Mouse (Mus musculus) megakaryocyte, embryonic 14.5 days (primary cell): ENCODE measurements around the gene Dusp11. TPM values are rescaled to one million over a fixed set of nuclear protein-coding genes. Genes with fewer than 3 reads are reported as not detected.
A peak's percentile ranks its signal among the peaks of the same experiment; 100 is the strongest.
"Not testable (repeated sequence)": the region's sequence is repeated elsewhere in the genome, so short reads cannot be mapped to it uniquely, and the experiment has no call there.

Experiments
- H3K27me3 ChIP-seq: replicated peaks from 2 replicates; pipeline ENCODE3; 2012; ENCODE audit warnings: inconsistent platforms
- H3K36me3 ChIP-seq: replicated peaks from 2 replicates; pipeline ENCODE3; 2012; ENCODE audit warnings: low read length, inconsistent platforms, mixed read lengths
- H3K4me1 ChIP-seq: 2 replicates; pipeline ENCODE4 v1.6.1; 2012; ENCODE audit warnings: inconsistent platforms
- H3K4me3 ChIP-seq: replicated peaks from 2 replicates; pipeline ENCODE3; 2012; ENCODE audit warnings: moderate library complexity, mild to moderate bottlenecking, inconsistent platforms
- H3K9me3 ChIP-seq: 2 replicates; pipeline ENCODE4 v1.6.1; 2012; ENCODE audit warnings: inconsistent platforms
- FLI1 ChIP-seq: IDR thresholded peaks from 2 replicates; pipeline ENCODE4 v1.6.1; 2012; ENCODE audit warnings: low read length, inconsistent platforms, mixed read lengths
- GATA1 ChIP-seq: IDR thresholded peaks from 3 replicates; pipeline ENCODE4 v1.6.1; 2012; ENCODE audit warnings: mixed read lengths, low read length, inconsistent platforms, borderline replicate concordance
- polyA plus RNA-seq: library from polyadenylated mRNA; stranded (reverse); fragments of >175 nt; gene quantifications from 2 replicates; pipeline ENCODE4 v1.2.3, GENCODE M21; 2012; ENCODE audit warnings: low replicate concordance; ENCODE audit not compliant: insufficient read depth

Dusp11 gene
- 2.6 and 22.9 TPM in 2 replicates for polyA plus RNA-seq

DNA sequence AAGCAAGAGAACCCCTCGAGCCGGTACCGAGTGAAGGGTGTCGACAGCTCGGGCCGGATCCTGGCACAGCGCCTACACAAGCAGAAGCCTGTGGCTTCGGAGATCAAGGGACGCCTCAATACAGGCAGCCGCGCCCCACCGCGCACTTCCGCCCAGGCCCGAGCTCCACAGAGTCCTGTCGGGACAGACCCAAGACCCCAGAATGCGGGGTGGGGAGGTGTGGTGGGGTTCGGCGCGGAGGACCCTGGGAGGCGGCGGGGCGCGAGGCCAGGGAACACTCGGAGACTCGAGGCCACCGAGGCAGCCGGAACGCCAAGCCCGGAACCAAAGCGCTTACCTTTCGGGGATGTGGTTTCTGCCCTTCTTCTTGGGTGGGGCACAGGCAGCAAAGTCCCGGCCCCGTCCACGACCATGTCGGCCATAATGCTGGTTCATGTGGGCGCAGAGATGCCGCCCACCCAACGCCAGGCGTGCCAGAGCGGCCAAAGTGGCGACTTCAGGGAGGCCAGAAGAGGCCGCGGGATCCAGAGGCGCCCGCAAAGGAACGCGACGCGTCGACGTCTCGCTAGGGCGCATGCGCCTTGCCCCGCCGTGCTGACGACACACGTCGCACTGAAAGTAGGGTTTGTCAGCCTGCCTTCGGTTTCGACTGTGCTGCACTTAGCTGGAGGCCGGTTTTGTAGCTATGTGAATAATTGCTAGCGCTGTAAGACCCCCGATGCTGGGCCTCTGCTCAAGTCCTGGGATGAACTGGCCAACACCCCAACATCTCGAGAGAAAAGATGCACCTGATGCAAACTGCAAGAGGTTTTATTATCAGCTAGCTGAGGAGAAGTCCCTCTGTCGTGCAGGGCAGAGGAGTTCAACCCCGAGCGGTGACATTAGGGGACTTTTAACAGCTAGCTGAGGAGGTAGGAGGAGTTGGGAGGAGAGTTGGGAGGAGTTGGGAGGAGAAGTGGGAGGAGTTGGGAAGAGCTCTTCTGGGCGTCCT, at the start of gene Dusp11:
Dusp11 (minus strand) TSS at position 567 of the 991 bp plus-strand sequence.
- H3K4me1 ChIP-seq, result peaks cover 43% of the 10 kb centered on the region
- peaks cover 30% of the 10 kb centered on the region for H3K36me3 ChIP-seq
- TF ChIP-seq GATA1 (no peak), FLI1 (no peak)
- no peaks in the 10 kb centered on the region for H3K27me3 ChIP-seq
- H3K4me3 ChIP-seq, result peak within 1 kb of the TSS; percentile 97
- H3K9me3 ChIP-seq, result no peaks in the 10 kb centered on the region

DNA sequence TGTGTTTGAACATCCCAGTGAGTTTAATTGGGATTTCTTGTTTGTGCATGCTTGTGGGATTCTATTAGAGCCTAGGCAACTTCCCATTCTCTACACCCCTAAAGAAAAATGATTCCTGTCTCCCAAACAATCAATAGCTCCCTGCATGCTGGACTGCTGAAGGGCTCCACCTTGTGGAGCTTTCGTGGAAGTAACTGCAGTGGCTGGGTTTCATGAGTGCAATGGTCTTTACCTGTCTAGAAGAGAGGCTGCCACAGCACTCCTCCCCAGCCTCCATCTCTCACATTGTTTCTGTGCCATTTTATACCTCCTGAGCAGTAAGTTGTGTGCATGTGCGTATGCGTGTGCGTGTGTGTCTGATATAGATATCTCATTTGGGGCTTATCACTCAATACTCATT, 48.5 kb upstream of the Dusp11 start:
- H3K4me1 ChIP-seq, result peaks cover 5% of the 10 kb centered on the region; the same call in 1 of the 2 replicates
- no peak overlapping the region for H3K4me3 ChIP-seq
- H3K9me3 ChIP-seq, result no peaks in the 10 kb centered on the region
- TF ChIP-seq FLI1 (no peak), GATA1 (no peak)
- peaks cover 45% of the 10 kb centered on the region for H3K27me3 ChIP-seq
- H3K36me3 ChIP-seq, result no peaks in the 10 kb centered on the region

DNA sequence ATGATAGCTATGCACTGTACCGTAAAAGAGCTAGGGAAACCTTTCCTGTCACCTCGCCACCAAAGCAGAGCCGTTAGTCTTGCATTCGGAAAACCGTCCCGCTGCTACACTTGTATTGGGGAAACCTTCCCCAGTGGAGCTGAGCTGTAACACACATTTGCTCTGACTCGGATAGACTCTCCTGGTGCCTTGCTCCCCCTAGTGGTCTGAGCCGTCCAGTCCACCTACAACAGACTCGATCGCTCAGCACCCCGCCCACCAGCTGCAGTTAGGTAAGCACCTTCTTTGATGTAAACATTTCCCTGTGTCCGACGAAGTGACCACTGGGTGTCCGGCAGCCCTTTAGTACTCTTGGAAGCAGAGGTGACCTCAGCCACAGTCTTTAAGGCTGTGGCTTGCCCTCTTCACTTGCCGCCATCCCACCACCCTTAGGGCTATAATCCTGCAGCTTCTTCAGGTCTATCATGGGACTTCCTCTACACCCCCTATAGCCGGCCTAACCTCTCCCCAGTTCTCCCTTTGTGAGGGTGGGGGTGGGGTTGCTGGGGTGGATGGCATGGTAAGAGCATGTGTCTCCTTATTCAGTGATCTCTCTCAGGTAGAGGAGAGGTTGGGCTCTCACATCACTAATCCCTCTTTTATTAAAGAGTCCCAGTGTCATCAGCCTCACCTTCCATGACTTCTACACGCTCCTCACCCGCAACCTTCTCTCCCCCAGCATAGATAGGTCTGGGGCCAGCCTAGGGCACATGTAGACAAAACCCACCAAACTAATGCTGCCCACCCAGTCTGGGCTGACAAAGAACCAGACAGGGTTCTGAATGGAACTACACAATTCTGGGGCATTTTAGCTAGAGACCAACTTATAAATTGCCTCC, 43.0 kb upstream of the Dusp11 start:
- peaks cover 12% of the 10 kb centered on the region for H3K4me1 ChIP-seq
- peaks cover 22% of the 10 kb centered on the region for H3K9me3 ChIP-seq
- peaks cover 18% of the 10 kb centered on the region for H3K27me3 ChIP-seq
- TF ChIP-seq GATA1 (no peak), FLI1 (no peak)
- peak overlapping the region; percentile 86 for H3K4me3 ChIP-seq
- no peaks in the 10 kb centered on the region for H3K36me3 ChIP-seq

DNA sequence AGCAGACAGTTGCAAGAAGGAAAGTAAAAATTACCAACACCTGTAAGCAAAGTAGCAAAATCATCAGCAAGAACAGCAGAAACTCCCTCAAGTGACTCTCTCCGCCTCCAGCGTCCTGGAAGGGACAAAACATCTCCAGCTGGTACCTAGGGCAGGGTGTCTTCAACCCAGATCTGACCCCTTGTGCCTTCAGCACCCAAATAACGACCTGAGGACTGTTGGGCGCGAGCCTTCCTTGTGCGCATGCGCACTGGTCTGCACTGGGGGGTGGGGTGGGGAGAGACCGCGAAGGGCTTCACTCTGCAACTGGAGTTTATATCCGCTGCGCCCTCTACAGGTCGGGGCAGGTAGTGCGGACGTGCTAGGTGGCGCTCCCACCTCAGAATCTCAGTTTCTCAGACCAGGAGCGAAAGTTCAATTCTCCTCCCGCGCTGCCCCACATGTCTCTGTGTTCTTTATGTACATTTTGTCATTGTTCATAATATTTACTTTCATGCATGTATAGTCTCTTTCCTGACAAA, 42.0 kb upstream of the Dusp11 start:
- Histone ChIP-seq H3K36me3 (no peaks in the 10 kb centered on the region), H3K27me3 (peaks cover 12% of the 10 kb centered on the region), H3K4me3 (no peak overlapping the region), H3K4me1 (peaks cover 7% of the 10 kb centered on the region), H3K9me3 (peaks cover 23% of the 10 kb centered on the region)
- no peak for TF ChIP-seq GATA1
- no peak for TF ChIP-seq FLI1

DNA sequence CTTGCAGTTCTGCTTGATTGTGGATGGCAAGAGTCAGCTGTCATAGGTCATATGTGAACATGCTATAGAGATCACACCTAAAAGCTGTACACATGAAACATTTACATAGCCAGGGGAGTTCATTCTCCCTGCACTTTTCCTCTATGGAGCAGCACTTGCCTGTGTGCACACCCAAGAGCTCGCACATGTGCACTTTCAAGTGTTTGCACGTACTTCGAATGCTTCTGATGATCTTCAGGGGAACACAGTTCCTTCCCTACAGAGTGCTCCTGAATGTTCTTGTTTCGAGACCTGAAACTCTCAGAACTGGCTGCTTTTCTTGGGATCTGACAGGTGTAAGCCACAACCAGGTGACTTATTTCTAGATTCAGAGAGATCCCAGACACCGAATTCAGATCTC, 29.3 kb upstream of the Dusp11 start:
- Histone ChIP-seq H3K9me3 (peaks cover 20% of the 10 kb centered on the region), H3K27me3 (peaks cover 20% of the 10 kb centered on the region)
- not testable (repeated sequence) for H3K4me1 ChIP-seq, H3K36me3 ChIP-seq, H3K4me3 ChIP-seq

DNA sequence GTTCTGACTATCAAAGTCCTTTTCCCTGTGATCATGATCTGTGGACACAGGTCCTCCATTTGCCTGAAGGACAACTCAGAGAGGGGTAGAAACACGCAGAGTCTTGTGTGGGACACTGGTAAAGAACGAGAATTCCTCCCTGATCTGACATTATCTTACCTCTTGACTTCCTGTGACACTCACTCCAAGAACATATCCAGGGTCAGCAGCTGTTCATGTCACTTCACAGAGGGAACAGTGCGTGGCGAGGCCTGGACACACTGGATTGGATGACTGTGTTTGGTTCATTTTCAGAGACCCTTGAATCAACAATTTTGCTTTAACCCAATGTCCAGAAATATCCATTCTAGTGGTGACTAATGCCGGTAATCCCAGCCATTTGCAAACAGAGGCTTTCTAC, 28.1 kb upstream of the Dusp11 start:
- H3K27me3 ChIP-seq, result peaks cover 23% of the 10 kb centered on the region
- peaks cover 11% of the 10 kb centered on the region for H3K9me3 ChIP-seq

DNA sequence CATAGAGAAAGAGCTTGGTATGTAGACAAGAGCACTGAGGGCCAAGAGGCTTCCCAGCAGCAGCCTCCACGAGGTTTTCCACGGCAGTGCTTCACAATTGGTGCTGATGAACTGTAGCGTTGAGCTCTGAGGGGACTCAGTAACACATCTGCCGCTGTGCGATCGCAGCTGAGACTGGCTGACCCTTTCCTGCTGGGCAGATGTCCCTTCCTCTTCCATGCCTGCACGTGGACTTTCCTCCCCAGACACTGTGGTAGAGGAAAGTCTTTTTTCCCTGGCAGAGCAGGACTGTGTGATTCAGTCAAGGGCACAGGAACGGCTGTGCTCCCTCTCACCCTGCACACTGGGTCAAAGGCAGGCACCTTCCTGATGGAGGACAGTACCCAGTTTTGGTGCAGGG, 22.9 kb upstream of the Dusp11 start:
- Histone ChIP-seq H3K4me3 (no peak overlapping the region), H3K36me3 (no peaks in the 10 kb centered on the region), H3K27me3 (peaks cover 19% of the 10 kb centered on the region), H3K9me3 (peaks cover 18% of the 10 kb centered on the region), H3K4me1 (peaks cover under 1% of the 10 kb centered on the region; the same call in 1 of the 2 replicates)
- no peak for TF ChIP-seq GATA1
- no peak for TF ChIP-seq FLI1

More for the DNA sequence above, 28.1 kb upstream of the Dusp11 start:
- H3K36me3 ChIP-seq, H3K4me3 ChIP-seq, H3K4me1 ChIP-seq: not testable (repeated sequence)

DNA sequence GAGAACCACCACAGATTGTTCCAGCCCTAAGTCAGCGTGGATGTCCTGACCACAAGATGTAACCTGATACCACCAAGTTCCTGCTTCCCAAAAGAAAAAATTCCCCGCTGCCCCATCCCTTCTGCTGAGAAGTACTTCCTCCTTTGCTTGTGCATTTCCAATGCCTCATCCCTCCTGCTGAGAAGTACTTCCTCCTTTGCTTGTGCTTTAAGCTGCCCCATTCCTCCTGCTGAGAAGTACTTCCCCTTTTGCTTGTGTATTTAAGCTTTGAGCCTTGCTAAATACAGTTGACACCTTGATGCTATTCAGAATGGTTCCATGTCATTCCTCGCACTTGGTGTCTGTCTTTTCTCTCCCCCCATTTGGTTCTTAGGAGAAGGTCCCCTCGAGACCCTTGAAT, 17.3 kb upstream of the Dusp11 start:
- H3K4me1 ChIP-seq, H3K36me3 ChIP-seq, H3K4me3 ChIP-seq: not testable (repeated sequence)
- Histone ChIP-seq H3K27me3 (peaks cover 12% of the 10 kb centered on the region), H3K9me3 (peaks cover 37% of the 10 kb centered on the region)

DNA sequence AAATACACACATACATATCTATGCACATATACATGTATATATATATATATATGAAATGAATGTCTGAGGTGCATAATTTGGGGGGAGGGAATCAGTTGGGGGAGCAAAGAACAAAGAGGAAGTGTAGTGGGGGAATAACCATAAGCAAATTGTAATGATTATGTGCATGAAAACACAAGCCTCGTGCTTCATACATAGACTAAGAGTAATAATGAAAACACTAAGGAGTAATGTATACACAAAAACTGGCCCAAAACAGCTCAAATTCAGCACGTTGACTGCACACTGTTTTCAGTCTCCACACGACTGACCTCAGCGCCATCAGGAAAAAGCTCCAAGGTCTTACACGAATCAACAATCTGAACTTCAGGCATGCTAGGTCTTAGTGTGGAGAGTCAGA, 14.8 kb upstream of the Dusp11 start:
- H3K27me3 ChIP-seq, result peaks cover 24% of the 10 kb centered on the region
- no peaks in the 10 kb centered on the region for H3K36me3 ChIP-seq
- no peak for TF ChIP-seq GATA1
- no peak for TF ChIP-seq FLI1
- peaks cover 8% of the 10 kb centered on the region for H3K4me1 ChIP-seq
- peaks cover 34% of the 10 kb centered on the region for H3K9me3 ChIP-seq
- H3K4me3 ChIP-seq, result no peak overlapping the region

DNA sequence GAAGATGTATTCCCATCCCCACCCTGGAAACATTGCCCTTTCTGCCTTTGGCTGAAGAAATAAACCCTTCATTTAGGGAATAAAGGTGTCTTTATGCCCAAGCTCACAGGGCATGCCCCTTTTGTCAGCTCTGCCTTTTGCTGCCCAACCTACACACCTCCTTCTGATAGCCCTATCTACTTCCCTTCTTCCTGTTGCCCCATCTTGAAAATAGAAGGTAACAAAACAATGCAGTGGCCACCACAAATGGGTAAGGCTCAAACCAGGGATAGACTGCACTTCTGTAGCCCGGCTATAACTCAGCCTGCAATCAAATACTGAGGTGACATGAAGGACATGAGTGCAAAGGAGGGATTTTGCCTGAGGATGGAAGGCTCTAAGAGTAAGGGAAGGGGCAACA, 14.3 kb upstream of the Dusp11 start:
- H3K27me3 ChIP-seq, result peaks cover 24% of the 10 kb centered on the region
- TF ChIP-seq FLI1 (no peak), GATA1 (no peak)
- H3K36me3 ChIP-seq, result no peaks in the 10 kb centered on the region
- H3K4me1 ChIP-seq, result peaks cover 8% of the 10 kb centered on the region
- H3K9me3 ChIP-seq, result peaks cover 34% of the 10 kb centered on the region
- H3K4me3 ChIP-seq, result no peak overlapping the region
